ENCODE assay signal across 20 mouse cellular contexts in genomic region chr12:45671554-45671948, GRCm38 (mm10).
A peak's percentile ranks its signal among the peaks of the same experiment; 100 is the strongest.
DNase-seq lines count a peak whose midpoint lies in the region; ATAC-seq and TF ChIP-seq lines count a peak whose summit lies in the region.
"Had no signal": no experiment of that assay in that cellular context is flagged by ENCODE, and none has a peak within 500 bp of the region (broad histone marks: within the 10 kb centered on the region; RNA-seq: fewer than 3 reads in every experiment).

No protein-coding gene starts in this region.

- TF ChIP-seq CTCF in forebrain, postnatal 0 days (IDR thresholded peaks at IDR 0.05; ENCODE audit: low read depth) = no peak

- no peak for DNase-seq in hindbrain, embryonic 11.5 days (ENCODE audit: low spot score)
- DNase-seq in Muller cell, postnatal 12 days (ENCODE audit: inconsistent ontology term) = peak; percentile 22
- DNase-seq in forebrain, postnatal 0 days = no peak
- peak; percentile 42 for DNase-seq in midbrain, embryonic 14.5 days
- DNase-seq: adrenal gland, adult 8-10 months; cerebellum, postnatal 36 days; gastrocnemius, postnatal 14 days; kidney, adult 18-20 months; liver, embryonic 13.5 days; lung, postnatal 10 days; spleen, adult 18-20 months; thymus, postnatal 14 days had no signal

- H3K9me3 ChIP-seq in hindbrain, embryonic 12.5 days (replicated peaks) = no peaks in the 10 kb centered on the region
- H3K9me3 ChIP-seq in hindbrain, embryonic 11.5 days (ENCODE audit: control insufficient read depth, low read length) = no peaks in the 10 kb centered on the region
- H3K9me3 ChIP-seq in forebrain, postnatal 0 days (ENCODE audit: low read length) = no peaks in the 10 kb centered on the region
- H3K9me3 ChIP-seq in midbrain, embryonic 14.5 days (ENCODE audit: control insufficient read depth, low read length) = no peaks in the 10 kb centered on the region
- H3K9me3 ChIP-seq in kidney, embryonic 16.5 days (ENCODE audit: low read length) = no peaks in the 10 kb centered on the region
- H3K9me3 ChIP-seq: embryonic facial prominence, embryonic 13.5 days; heart, embryonic 10.5 days; liver, embryonic 13.5 days had no signal

- no peak for ATAC-seq in hindbrain, embryonic 12.5 days (ENCODE audit: low FRiP score)
- ATAC-seq in hindbrain, embryonic 11.5 days (ENCODE audit: low FRiP score) = no peak
- peak; percentile 58 for ATAC-seq in forebrain, postnatal 0 days
- peak; percentile 59; the same call in 1 of the 2 replicates for ATAC-seq in midbrain, embryonic 14.5 days (ENCODE audit: low FRiP score, low TSS enrichment)
- no peak for ATAC-seq in granulocyte monocyte progenitor cell, adult 5-6 weeks (replicated peaks; ENCODE audit: poor library complexity, severe bottlenecking)
- no peak for ATAC-seq in kidney, embryonic 16.5 days (ENCODE audit: low FRiP score, low TSS enrichment)
- no peak for ATAC-seq in megakaryocyte-erythroid progenitor cell, adult 5-6 weeks (replicated peaks; ENCODE audit: low FRiP score, low TSS enrichment, poor library complexity, severe bottlenecking)

- H3K27ac ChIP-seq in hindbrain, embryonic 12.5 days = peak overlapping the region; percentile 71
- no peak overlapping the region for H3K27ac ChIP-seq in hindbrain, embryonic 11.5 days (ENCODE audit: low read depth, low read length)
- H3K27ac ChIP-seq in forebrain, postnatal 0 days (ENCODE audit: low read depth, low read length) = peak overlapping the region; percentile 64
- peak overlapping the region; percentile 84 for H3K27ac ChIP-seq in midbrain, embryonic 14.5 days (replicated peaks; ENCODE audit: low read depth, low read length)
- H3K27ac ChIP-seq in kidney, embryonic 16.5 days (ENCODE audit: low read length) = no peak overlapping the region
- H3K27ac ChIP-seq: embryonic facial prominence, embryonic 13.5 days; heart, embryonic 10.5 days; layer of hippocampus, adult 2 months; left cerebral cortex, adult 2 months; liver, embryonic 13.5 days had no signal

- H3K4me1 ChIP-seq in hindbrain, embryonic 12.5 days = peaks cover 13% of the 10 kb centered on the region; the same call in 1 of the 2 replicates
- H3K4me1 ChIP-seq in hindbrain, embryonic 11.5 days (replicated peaks; ENCODE audit: control insufficient read depth, insufficient read depth, low read length) = no peaks in the 10 kb centered on the region
- peaks cover 11% of the 10 kb centered on the region; the same call in 1 of the 2 replicates for H3K4me1 ChIP-seq in forebrain, postnatal 0 days (ENCODE audit: insufficient read depth)
- H3K4me1 ChIP-seq in midbrain, embryonic 14.5 days (ENCODE audit: control insufficient read depth, insufficient read depth, low read length) = peaks cover 24% of the 10 kb centered on the region
- H3K4me1 ChIP-seq in kidney, embryonic 16.5 days (ENCODE audit: insufficient read depth, low read length) = peaks cover 14% of the 10 kb centered on the region
- H3K4me1 ChIP-seq: liver, embryonic 13.5 days had no signal

- no peaks in the 10 kb centered on the region for H3K36me3 ChIP-seq in hindbrain, embryonic 12.5 days
- H3K36me3 ChIP-seq in hindbrain, embryonic 11.5 days (ENCODE audit: control insufficient read depth, insufficient read depth, low read length) = no peaks in the 10 kb centered on the region
- no peaks in the 10 kb centered on the region for H3K36me3 ChIP-seq in forebrain, postnatal 0 days (ENCODE audit: insufficient read depth)
- H3K36me3 ChIP-seq in midbrain, embryonic 14.5 days (ENCODE audit: control insufficient read depth, insufficient read depth, low read length) = no peaks in the 10 kb centered on the region
- no peaks in the 10 kb centered on the region for H3K36me3 ChIP-seq in kidney, embryonic 16.5 days (ENCODE audit: insufficient read depth, low read length)
- H3K36me3 ChIP-seq: embryonic facial prominence, embryonic 13.5 days; heart, embryonic 10.5 days; liver, embryonic 13.5 days had no signal

- WGBS in hindbrain, embryonic 12.5 days = 57% methylated on average over 4 of the region's 4 CpGs
- 64% methylated on average over 4 of the region's 4 CpGs for WGBS in hindbrain, embryonic 11.5 days
- 6% methylated on average over 4 of the region's 4 CpGs for WGBS in forebrain, postnatal 0 days
- WGBS in midbrain, embryonic 14.5 days = 48% methylated on average over 4 of the region's 4 CpGs
- 49% methylated on average over 4 of the region's 4 CpGs for WGBS in kidney, embryonic 16.5 days

- no peak overlapping the region for H3K4me3 ChIP-seq in hindbrain, embryonic 12.5 days
- no peak overlapping the region for H3K4me3 ChIP-seq in hindbrain, embryonic 11.5 days (ENCODE audit: low read depth, low read length)
- H3K4me3 ChIP-seq in forebrain, postnatal 0 days (ENCODE audit: low read depth, low read length) = peak overlapping the region; percentile 13; the same call in 1 of the 2 replicates
- H3K4me3 ChIP-seq in midbrain, embryonic 14.5 days (replicated peaks; ENCODE audit: low read depth, low read length) = no peak overlapping the region
- no peak overlapping the region for H3K4me3 ChIP-seq in kidney, embryonic 16.5 days (ENCODE audit: low read length)
- H3K4me3 ChIP-seq: embryonic facial prominence, embryonic 13.5 days; heart, embryonic 10.5 days; layer of hippocampus, adult 2 months; left cerebral cortex, adult 2 months; liver, embryonic 13.5 days had no signal

- no peak overlapping the region for H3K4me2 ChIP-seq in hindbrain, embryonic 12.5 days (replicated peaks)
- no peak overlapping the region for H3K4me2 ChIP-seq in hindbrain, embryonic 11.5 days (replicated peaks; ENCODE audit: low read depth, low read length)
- peak overlapping the region; percentile 25 for H3K4me2 ChIP-seq in forebrain, postnatal 0 days (ENCODE audit: low read depth)
- no peak overlapping the region for H3K4me2 ChIP-seq in midbrain, embryonic 14.5 days (ENCODE audit: low read length)
- H3K4me2 ChIP-seq in kidney, embryonic 16.5 days (replicated peaks; ENCODE audit: low read depth, low read length) = no peak overlapping the region
- H3K4me2 ChIP-seq: embryonic facial prominence, embryonic 13.5 days; liver, embryonic 13.5 days had no signal

- H3K9ac ChIP-seq in hindbrain, embryonic 12.5 days = no peak overlapping the region
- H3K9ac ChIP-seq in hindbrain, embryonic 11.5 days (ENCODE audit: low read depth, low read length) = no peak overlapping the region
- H3K9ac ChIP-seq in forebrain, postnatal 0 days = peak overlapping the region; percentile 19; the same call in 1 of the 2 replicates
- H3K9ac ChIP-seq in midbrain, embryonic 14.5 days (replicated peaks; ENCODE audit: low read length) = 0 out of 2 replicates have a peak overlapping the region, but pooled peaks have one; percentile 10
- H3K9ac ChIP-seq in kidney, embryonic 16.5 days (replicated peaks; ENCODE audit: low read length) = no peak overlapping the region
- H3K9ac ChIP-seq: embryonic facial prominence, embryonic 13.5 days; liver, embryonic 13.5 days had no signal

- no peaks in the 10 kb centered on the region for H3K27me3 ChIP-seq in hindbrain, embryonic 12.5 days
- H3K27me3 ChIP-seq in hindbrain, embryonic 11.5 days (ENCODE audit: control insufficient read depth, insufficient read depth, low read length) = no peaks in the 10 kb centered on the region
- H3K27me3 ChIP-seq in forebrain, postnatal 0 days (ENCODE audit: insufficient read depth, low read length) = no peaks in the 10 kb centered on the region
- H3K27me3 ChIP-seq in midbrain, embryonic 14.5 days (ENCODE audit: control insufficient read depth, insufficient read depth, low read length) = no peaks in the 10 kb centered on the region
- no peaks in the 10 kb centered on the region for H3K27me3 ChIP-seq in kidney, embryonic 16.5 days (ENCODE audit: insufficient read depth, low read length)
- H3K27me3 ChIP-seq: embryonic facial prominence, embryonic 13.5 days; liver, embryonic 13.5 days had no signal

Comparison
In these comparisons a context has a peak if more than half of its experiments do, and no peak if none do; other contexts are left out.
1. H3K27ac ChIP-seq: peak in hindbrain, embryonic 12.5 days (single experiment), forebrain, postnatal 0 days (single experiment) and midbrain, embryonic 14.5 days (single experiment); none in hindbrain, embryonic 11.5 days (single experiment) and kidney, embryonic 16.5 days (single experiment).
2. ATAC-seq: peak in forebrain, postnatal 0 days (single experiment) and midbrain, embryonic 14.5 days (single experiment); none in hindbrain, embryonic 12.5 days (single experiment), hindbrain, embryonic 11.5 days (single experiment), granulocyte monocyte progenitor cell, adult 5-6 weeks (single experiment), kidney, embryonic 16.5 days (single experiment) and megakaryocyte-erythroid progenitor cell, adult 5-6 weeks (single experiment).
3. H3K9ac ChIP-seq: peak in forebrain, postnatal 0 days (single experiment) and midbrain, embryonic 14.5 days (single experiment); none in hindbrain, embryonic 12.5 days (single experiment), hindbrain, embryonic 11.5 days (single experiment) and kidney, embryonic 16.5 days (single experiment).
4. DNase-seq: peak in Muller cell, postnatal 12 days (single experiment) and midbrain, embryonic 14.5 days (single experiment); none in hindbrain, embryonic 11.5 days (single experiment) and forebrain, postnatal 0 days (single experiment).